Mouse (Mus musculus) G1E-ER4 (cell line): ENCODE results near the gene E030018B13Rik. TPM values are rescaled to one million over a fixed set of nuclear protein-coding genes. Genes with fewer than 3 reads are reported as not detected.

Source experiments
- GATA1 ChIP-seq: IDR thresholded peaks from one replicate; pipeline ENCODE4 v1.8.0; 2012; ENCODE audit warnings: low read length, inconsistent platforms
- polyA plus RNA-seq: library from polyadenylated mRNA; stranded (reverse); fragments of >175 nt; gene quantifications from 2 replicates; pipeline ENCODE4 v1.2.3, GENCODE M21; 2012

The E030018B13Rik gene
- polyA plus RNA-seq, 1 experiment = not detected

GRCm38 (mm10) chr7:63893201-63893600, 23.5 kb upstream of the E030018B13Rik start:
- no peak for TF ChIP-seq GATA1

GRCm38 (mm10) chr7:63893729-63894128, 22.9 kb upstream of the E030018B13Rik start:
- TF ChIP-seq GATA1 = no peak

- TF ChIP-seq GATA1 = no peak
Measured at GRCm38 (mm10) chr7:63894662-63895061, 22.0 kb upstream of the E030018B13Rik start.

- TF ChIP-seq GATA1 = no peak
Measured at GRCm38 (mm10) chr7:63895223-63895622, 21.4 kb upstream of the E030018B13Rik start.

- TF ChIP-seq GATA1 = no peak
Measured at GRCm38 (mm10) chr7:63896276-63896967, 20.2 kb upstream of the E030018B13Rik start.

GRCm38 (mm10) chr7:63896968-63897468, 19.6 kb upstream of the E030018B13Rik start:
- peak; percentile 76 for TF ChIP-seq GATA1

GRCm38 (mm10) chr7:63897655-63898054, 19.0 kb upstream of the E030018B13Rik start:
- TF ChIP-seq GATA1 = no peak

GRCm38 (mm10) chr7:63898201-63898600, 18.5 kb upstream of the E030018B13Rik start:
- no peak for TF ChIP-seq GATA1

- no peak for TF ChIP-seq GATA1
Measured at GRCm38 (mm10) chr7:63899925-63900324, 16.7 kb upstream of the E030018B13Rik start.

- TF ChIP-seq GATA1 = no peak
Measured at GRCm38 (mm10) chr7:63900411-63900810, 16.2 kb upstream of the E030018B13Rik start.

- TF ChIP-seq GATA1 = no peak
Measured at GRCm38 (mm10) chr7:63901346-63901745, 15.3 kb upstream of the E030018B13Rik start.

GRCm38 (mm10) chr7:63901942-63902341, 14.7 kb upstream of the E030018B13Rik start:
- no peak for TF ChIP-seq GATA1

GRCm38 (mm10) chr7:63902604-63903210, 13.9 kb upstream of the E030018B13Rik start:
- TF ChIP-seq GATA1 = no peak

GRCm38 (mm10) chr7:63903635-63904380, 12.8 kb upstream of the E030018B13Rik start:
- no peak for TF ChIP-seq GATA1

GRCm38 (mm10) chr7:63905190-63905589, 11.5 kb upstream of the E030018B13Rik start:
- no peak for TF ChIP-seq GATA1

GRCm38 (mm10) chr7:63905642-63906041, 11.0 kb upstream of the E030018B13Rik start:
- peak; percentile 21 for TF ChIP-seq GATA1

GRCm38 (mm10) chr7:63907778-63908495, 8.7 kb upstream of the E030018B13Rik start:
- TF ChIP-seq GATA1 = no peak
